Mouse (Mus musculus): ENCODE measurements around the gene 1700025G04Rik. TPM values are rescaled to one million over a fixed set of nuclear protein-coding genes. Genes with fewer than 3 reads are reported as not detected.

Gene 1700025G04Rik
- total and polyA plus RNA-seq, 2 experiments, result 0.39 to 1.1 TPM

GRCm38 (mm10) chr1:152030546-152030945 lies 59.4 kb downstream of the 1700025G04Rik start:
- no peaks in the 10 kb centered on the region for H3K36me3 ChIP-seq (ENCODE audit: control insufficient read depth, insufficient read depth, low read length)
- H3K79me2 ChIP-seq (ENCODE audit: control insufficient read depth, insufficient read depth, low read length), result no peaks in the 10 kb centered on the region
- H3K9ac ChIP-seq (ENCODE audit: low read depth, low read length), result no peak overlapping the region
- H3K4me3 ChIP-seq (ENCODE audit: insufficient read depth, low read depth, low read length), result no peak overlapping the region
- TF ChIP-seq POLR2A (IDR thresholded peaks at IDR 0.05; ENCODE audit: extremely low read depth, insufficient read depth, low read length), result no peak
- TF ChIP-seq CTCF (IDR thresholded peaks at IDR 0.05; ENCODE audit: low read depth, low read length), result no peak
- no peak for DNase-seq (ENCODE audit: extremely low read depth, low read depth, low spot score)
- no peaks in the 10 kb centered on the region for H3K4me1 ChIP-seq (ENCODE audit: control insufficient read depth, insufficient read depth, low read length)
- no peaks in the 10 kb centered on the region for H3K27me3 ChIP-seq (ENCODE audit: control insufficient read depth, insufficient read depth, low read length)
- H3K27ac ChIP-seq (replicated peaks; ENCODE audit: insufficient read depth, low read depth, low read length), result no peak overlapping the region
- 79% methylated on average over 6 of the region's 6 CpGs for WGBS

GRCm38 (mm10) chr1:152028718-152029117 lies 61.2 kb downstream of the 1700025G04Rik start:
- WGBS, result 89% methylated on average over 4 of the region's 4 CpGs
- H3K36me3 ChIP-seq (ENCODE audit: control insufficient read depth, insufficient read depth, low read length), result no peaks in the 10 kb centered on the region
- H3K27me3 ChIP-seq (ENCODE audit: control insufficient read depth, insufficient read depth, low read length), result no peaks in the 10 kb centered on the region
- no peak for DNase-seq (ENCODE audit: extremely low read depth, low read depth, low spot score)
- H3K4me1 ChIP-seq (ENCODE audit: control insufficient read depth, insufficient read depth, low read length), result no peaks in the 10 kb centered on the region
- no peak overlapping the region for H3K4me3 ChIP-seq (ENCODE audit: insufficient read depth, low read depth, low read length)
- H3K9ac ChIP-seq (ENCODE audit: low read depth, low read length), result no peak overlapping the region
- H3K27ac ChIP-seq (replicated peaks; ENCODE audit: insufficient read depth, low read depth, low read length), result no peak overlapping the region
- no peaks in the 10 kb centered on the region for H3K79me2 ChIP-seq (ENCODE audit: control insufficient read depth, insufficient read depth, low read length)
- TF ChIP-seq POLR2A (IDR thresholded peaks at IDR 0.05; ENCODE audit: extremely low read depth, insufficient read depth, low read length) (no peak), CTCF (IDR thresholded peaks at IDR 0.05; ENCODE audit: low read depth, low read length) (no peak)

- Histone ChIP-seq H3K27me3 (ENCODE audit: control insufficient read depth, insufficient read depth, low read length) (no peaks in the 10 kb centered on the region), H3K27ac (replicated peaks; ENCODE audit: insufficient read depth, low read depth, low read length) (no peak overlapping the region), H3K4me3 (ENCODE audit: insufficient read depth, low read depth, low read length) (no peak overlapping the region), H3K36me3 (ENCODE audit: control insufficient read depth, insufficient read depth, low read length) (no peaks in the 10 kb centered on the region), H3K4me1 (ENCODE audit: control insufficient read depth, insufficient read depth, low read length) (no peaks in the 10 kb centered on the region), H3K9ac (ENCODE audit: low read depth, low read length) (no peak overlapping the region), H3K79me2 (ENCODE audit: control insufficient read depth, insufficient read depth, low read length) (no peaks in the 10 kb centered on the region)
- TF ChIP-seq POLR2A (IDR thresholded peaks at IDR 0.05; ENCODE audit: extremely low read depth, insufficient read depth, low read length) (no peak), CTCF (IDR thresholded peaks at IDR 0.05; ENCODE audit: low read depth, low read length) (no peak)
- no peak for DNase-seq (ENCODE audit: extremely low read depth, low read depth, low spot score)
- 94% methylated on average over 4 of the region's 4 CpGs for WGBS
Observed at GRCm38 (mm10) chr1:152026762-152027161, 63.2 kb downstream of the 1700025G04Rik start.

GRCm38 (mm10) chr1:152025308-152025707 lies 64.6 kb downstream of the 1700025G04Rik start:
- WGBS, result 81% methylated on average over 4 of the region's 4 CpGs
- no peaks in the 10 kb centered on the region for H3K36me3 ChIP-seq (ENCODE audit: control insufficient read depth, insufficient read depth, low read length)

GRCm38 (mm10) chr1:152024019-152024787 lies 65.7 kb downstream of the 1700025G04Rik start:
- Histone ChIP-seq H3K27ac (replicated peaks; ENCODE audit: insufficient read depth, low read depth, low read length) (no peak overlapping the region), H3K27me3 (ENCODE audit: control insufficient read depth, insufficient read depth, low read length) (no peaks in the 10 kb centered on the region), H3K36me3 (ENCODE audit: control insufficient read depth, insufficient read depth, low read length) (no peaks in the 10 kb centered on the region), H3K4me3 (ENCODE audit: insufficient read depth, low read depth, low read length) (no peak overlapping the region), H3K79me2 (ENCODE audit: control insufficient read depth, insufficient read depth, low read length) (no peaks in the 10 kb centered on the region), H3K9ac (ENCODE audit: low read depth, low read length) (no peak overlapping the region), H3K4me1 (ENCODE audit: control insufficient read depth, insufficient read depth, low read length) (no peaks in the 10 kb centered on the region)
- WGBS, result 53% methylated on average over 18 of the region's 18 CpGs
- TF ChIP-seq CTCF (IDR thresholded peaks at IDR 0.05; ENCODE audit: low read depth, low read length) (no peak), POLR2A (IDR thresholded peaks at IDR 0.05; ENCODE audit: extremely low read depth, insufficient read depth, low read length) (no peak)
- no peak for DNase-seq (ENCODE audit: extremely low read depth, low read depth, low spot score)

More at GRCm38 (mm10) chr1:152025308-152025707, 64.6 kb downstream of the 1700025G04Rik start:
- DNase-seq (ENCODE audit: extremely low read depth, low read depth, low spot score), result no peak
- no peaks in the 10 kb centered on the region for H3K4me1 ChIP-seq (ENCODE audit: control insufficient read depth, insufficient read depth, low read length)
- no peak overlapping the region for H3K4me3 ChIP-seq (ENCODE audit: insufficient read depth, low read depth, low read length)
- TF ChIP-seq POLR2A (IDR thresholded peaks at IDR 0.05; ENCODE audit: extremely low read depth, insufficient read depth, low read length), result no peak
- no peak for TF ChIP-seq CTCF (IDR thresholded peaks at IDR 0.05; ENCODE audit: low read depth, low read length)
- no peaks in the 10 kb centered on the region for H3K27me3 ChIP-seq (ENCODE audit: control insufficient read depth, insufficient read depth, low read length)
- no peaks in the 10 kb centered on the region for H3K79me2 ChIP-seq (ENCODE audit: control insufficient read depth, insufficient read depth, low read length)
- H3K27ac ChIP-seq (replicated peaks; ENCODE audit: insufficient read depth, low read depth, low read length), result no peak overlapping the region
- H3K9ac ChIP-seq (ENCODE audit: low read depth, low read length), result no peak overlapping the region

GRCm38 (mm10) chr1:152020812-152021211 lies 69.1 kb downstream of the 1700025G04Rik start:
- Histone ChIP-seq H3K27ac (replicated peaks; ENCODE audit: insufficient read depth, low read depth, low read length) (no peak overlapping the region), H3K9ac (ENCODE audit: low read depth, low read length) (no peak overlapping the region), H3K4me3 (ENCODE audit: insufficient read depth, low read depth, low read length) (no peak overlapping the region), H3K36me3 (ENCODE audit: control insufficient read depth, insufficient read depth, low read length) (no peaks in the 10 kb centered on the region), H3K27me3 (ENCODE audit: control insufficient read depth, insufficient read depth, low read length) (no peaks in the 10 kb centered on the region), H3K79me2 (ENCODE audit: control insufficient read depth, insufficient read depth, low read length) (no peaks in the 10 kb centered on the region), H3K4me1 (ENCODE audit: control insufficient read depth, insufficient read depth, low read length) (no peaks in the 10 kb centered on the region)
- WGBS, result 85% methylated on average over 6 of the region's 6 CpGs
- no peak for DNase-seq (ENCODE audit: extremely low read depth, low read depth, low spot score)
- no peak for TF ChIP-seq POLR2A (IDR thresholded peaks at IDR 0.05; ENCODE audit: extremely low read depth, insufficient read depth, low read length)
- TF ChIP-seq CTCF (IDR thresholded peaks at IDR 0.05; ENCODE audit: low read depth, low read length), result no peak

Data from liver, adult 2 months (tissue).